Mouse (Mus musculus) cortical plate, adult 2 months (tissue): ENCODE data around the gene Rai1.

Experiments
- CTCF ChIP-seq: fragments of 200-500 bp; IDR thresholded peaks from 2 replicates; pipeline ENCODE4 v1.5.1; 2011; ENCODE audit warnings: mild to moderate bottlenecking, control low read depth, low read length; ENCODE audit not compliant: insufficient read depth; ENCODE audit errors: extremely low read depth
- POLR2A ChIP-seq: fragments of 200-500 bp; IDR thresholded peaks from 2 replicates; pipeline ENCODE4 v1.6.1; 2011; ENCODE audit warnings: mild to moderate bottlenecking, low read length, control low read depth; ENCODE audit not compliant: insufficient read depth; ENCODE audit errors: extremely low read depth

DNA sequence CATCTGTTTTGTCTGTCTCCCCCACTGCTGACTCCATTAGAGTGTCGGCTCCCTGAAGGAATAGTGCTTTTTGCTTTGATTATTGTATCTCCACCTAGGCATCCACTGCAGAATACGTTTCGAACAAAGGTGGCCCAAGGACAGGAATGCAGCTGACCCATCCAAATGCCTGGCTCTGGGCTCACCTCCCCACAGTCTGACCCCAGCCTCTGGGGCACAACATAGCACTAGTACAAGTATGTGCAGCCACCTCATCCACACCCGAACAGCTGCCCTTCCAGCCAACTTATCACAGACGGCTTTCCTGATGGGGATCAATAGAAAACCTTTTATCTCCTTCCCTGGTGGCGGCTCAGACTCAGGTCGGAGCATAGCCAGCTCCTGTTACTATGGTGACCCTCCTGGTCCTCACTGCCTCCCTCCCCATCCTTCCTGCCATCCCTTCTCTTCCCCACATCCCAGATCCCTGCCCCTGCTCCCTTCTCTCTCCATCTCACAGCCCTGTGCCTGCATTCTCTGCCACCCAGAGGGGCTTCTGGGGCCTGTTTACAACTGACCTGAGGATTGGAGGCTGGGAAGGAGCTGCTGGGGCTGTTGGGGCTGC lies 10.7 kb upstream of the Rai1 start:
- TF ChIP-seq CTCF (no peak), POLR2A (no peak)
